Mouse (Mus musculus) midbrain, embryonic 16.5 days (tissue): ENCODE measurements at regions not wholly inside any gene's neighbourhood (a gene's known extent, or its start where the extent isn't known, plus 50 kb on each side); places are given as distances from the start of the nearest gene placed in this dataset.
"Not testable (repeated sequence)": the region's sequence is repeated elsewhere in the genome, so short reads cannot be mapped to it uniquely, and the experiment has no call there.

Experiments
- ATAC-seq: fragments of 200-750 bp; cut with Nextera tagmentation; 2 replicates; pipeline ENCODE4 v1.8.0; 2017; ENCODE audit warnings: moderate TSS enrichment
- H3K27ac ChIP-seq: fragments of 300-500 bp; sonication (generic); 2 replicates; pipeline ENCODE4 v1.5.1; 2014; ENCODE audit warnings: mild to moderate bottlenecking, low read length, mixed read lengths
- H3K27me3 ChIP-seq: fragments of 300-500 bp; sonication (generic); 2 replicates; pipeline ENCODE4 v1.6.1; 2014; ENCODE audit warnings: low read depth, low read length, mixed read lengths; ENCODE audit not compliant: control insufficient read depth, insufficient read depth
- H3K36me3 ChIP-seq: fragments of 300-500 bp; sonication (generic); 2 replicates; pipeline ENCODE4 v1.6.1; 2014; ENCODE audit warnings: mild to moderate bottlenecking, low read length, moderate library complexity, mixed read lengths; ENCODE audit not compliant: control insufficient read depth, insufficient read depth
- H3K4me1 ChIP-seq: fragments of 300-500 bp; sonication (generic); 2 replicates; pipeline ENCODE4 v1.6.1; 2014; ENCODE audit warnings: mild to moderate bottlenecking, low read length, mixed read lengths; ENCODE audit not compliant: control insufficient read depth, insufficient read depth
- H3K4me2 ChIP-seq: fragments of 300-500 bp; sonication (generic); 2 replicates; pipeline ENCODE4 v1.6.1; 2014; ENCODE audit warnings: mild to moderate bottlenecking, low read length, mixed read lengths
- H3K4me3 ChIP-seq: fragments of 300-500 bp; sonication (generic); 2 replicates; pipeline ENCODE4 v1.5.1; 2014; ENCODE audit warnings: low read depth, mild to moderate bottlenecking, low read length, moderate library complexity, mixed read lengths
- H3K9ac ChIP-seq: fragments of 300-500 bp; sonication (generic); 2 replicates; pipeline ENCODE4 v1.6.1; 2014; ENCODE audit warnings: low read depth, low read length, mixed read lengths
- H3K9me3 ChIP-seq: fragments of 300-500 bp; sonication (generic); replicated peaks from 2 replicates; pipeline ENCODE4 v1.6.1; 2014; ENCODE audit warnings: mild to moderate bottlenecking, low read length, mixed read lengths; ENCODE audit not compliant: control insufficient read depth, poor library complexity, severe bottlenecking
- WGBS: fragments of 180-500 bp; shearing (Covaris S2); extraction: QIAGEN DNeasy Blood & Tissue Kit; methylation state at CpG from one replicate; pipeline ENCODE4 v1.1.7; 2014; 5-methylcytosine and 5-hydroxymethylcytosine counted together

- 34% methylated on average over 4 of the region's 4 CpGs for WGBS
- Histone ChIP-seq H3K27ac (no peak overlapping the region), H3K9me3 (no peaks in the 10 kb centered on the region), H3K27me3 (no peaks in the 10 kb centered on the region), H3K9ac (no peak overlapping the region), H3K36me3 (no peaks in the 10 kb centered on the region), H3K4me2 (no peak overlapping the region), H3K4me1 (peaks cover 9% of the 10 kb centered on the region), H3K4me3 (no peak overlapping the region)
- no peak for ATAC-seq
These were observed 200.9 kb downstream of the Dhx15 start for GRCm38 (mm10) chr5:51989396-51989795.

GRCm38 (mm10) chr5:51988913-51989312 is 201.4 kb downstream of the Dhx15 start:
- H3K4me1 ChIP-seq = peaks cover 9% of the 10 kb centered on the region
- no peak overlapping the region for H3K4me2 ChIP-seq
- H3K4me3 ChIP-seq = no peak overlapping the region
- ATAC-seq = no peak
- 71% methylated on average over 6 of the region's 6 CpGs for WGBS
- no peak overlapping the region for H3K9ac ChIP-seq
- H3K36me3 ChIP-seq = no peaks in the 10 kb centered on the region
- no peak overlapping the region for H3K27ac ChIP-seq
- H3K27me3 ChIP-seq = no peaks in the 10 kb centered on the region
- H3K9me3 ChIP-seq = no peaks in the 10 kb centered on the region

- Histone ChIP-seq H3K4me2 (no peak overlapping the region), H3K9ac (no peak overlapping the region), H3K27me3 (no peaks in the 10 kb centered on the region), H3K9me3 (no peaks in the 10 kb centered on the region), H3K27ac (no peak overlapping the region), H3K4me3 (no peak overlapping the region), H3K4me1 (no peaks in the 10 kb centered on the region), H3K36me3 (no peaks in the 10 kb centered on the region)
- WGBS = 93% methylated on average over 6 of the region's 6 CpGs
- ATAC-seq = no peak
These were observed 205.3 kb downstream of the Dhx15 start for GRCm38 (mm10) chr5:51984966-51985365.

GRCm38 (mm10) chr5:51982780-51983179 is 207.5 kb downstream of the Dhx15 start:
- Histone ChIP-seq H3K4me3 (no peak overlapping the region), H3K4me2 (no peak overlapping the region), H3K27ac (no peak overlapping the region), H3K27me3 (no peaks in the 10 kb centered on the region), H3K9ac (no peak overlapping the region), H3K9me3 (no peaks in the 10 kb centered on the region), H3K4me1 (no peaks in the 10 kb centered on the region), H3K36me3 (no peaks in the 10 kb centered on the region)
- 92% methylated on average over 7 of the region's 7 CpGs for WGBS
- no peak for ATAC-seq

GRCm38 (mm10) chr5:51980901-51981300 is 209.4 kb downstream of the Dhx15 start:
- no peak for ATAC-seq
- H3K9ac ChIP-seq = no peak overlapping the region
- H3K27ac ChIP-seq = no peak overlapping the region
- H3K36me3 ChIP-seq = no peaks in the 10 kb centered on the region
- H3K4me1 ChIP-seq = no peaks in the 10 kb centered on the region
- no peaks in the 10 kb centered on the region for H3K27me3 ChIP-seq
- H3K4me3 ChIP-seq = no peak overlapping the region
- no peak overlapping the region for H3K4me2 ChIP-seq
- H3K9me3 ChIP-seq = no peaks in the 10 kb centered on the region
- WGBS = 77% methylated on average over 5 of the region's 5 CpGs

- no peaks in the 10 kb centered on the region for H3K4me1 ChIP-seq
- no peak overlapping the region for H3K9ac ChIP-seq
- no peaks in the 10 kb centered on the region for H3K36me3 ChIP-seq
- no peaks in the 10 kb centered on the region for H3K9me3 ChIP-seq
- no peak overlapping the region for H3K4me3 ChIP-seq
- no peak overlapping the region for H3K27ac ChIP-seq
- no peaks in the 10 kb centered on the region for H3K27me3 ChIP-seq
- 65% methylated on average over 5 of the region's 5 CpGs for WGBS
- no peak overlapping the region for H3K4me2 ChIP-seq
- no peak for ATAC-seq
These were observed 237.8 kb downstream of the Dhx15 start for GRCm38 (mm10) chr5:51952499-51952898.

- H3K27me3 ChIP-seq = no peaks in the 10 kb centered on the region
- H3K9ac ChIP-seq = no peak overlapping the region
- H3K9me3 ChIP-seq = no peaks in the 10 kb centered on the region
- no peak overlapping the region for H3K4me3 ChIP-seq
- no peak overlapping the region for H3K27ac ChIP-seq
- no peak for ATAC-seq
- H3K4me2 ChIP-seq = no peak overlapping the region
- H3K4me1 ChIP-seq = no peaks in the 10 kb centered on the region
- 87% methylated on average over 5 of the region's 5 CpGs for WGBS
- H3K36me3 ChIP-seq = no peaks in the 10 kb centered on the region
These were observed 240.3 kb downstream of the Dhx15 start for GRCm38 (mm10) chr5:51949996-51950395.

GRCm38 (mm10) chr5:51946062-51946461 is 244.3 kb downstream of the Dhx15 start:
- H3K4me2 ChIP-seq = no peak overlapping the region
- no peaks in the 10 kb centered on the region for H3K27me3 ChIP-seq
- no peak overlapping the region for H3K9ac ChIP-seq
- no peak overlapping the region for H3K27ac ChIP-seq
- ATAC-seq = no peak
- no peaks in the 10 kb centered on the region for H3K9me3 ChIP-seq
- no peak overlapping the region for H3K4me3 ChIP-seq
- H3K36me3 ChIP-seq = no peaks in the 10 kb centered on the region
- WGBS = 93% methylated on average over 3 of the region's 3 CpGs
- no peaks in the 10 kb centered on the region for H3K4me1 ChIP-seq

GRCm38 (mm10) chr5:51941925-51942291 is 248.4 kb downstream of the Dhx15 start:
- not testable (repeated sequence) for H3K36me3 ChIP-seq, ATAC-seq, H3K9ac ChIP-seq, H3K27me3 ChIP-seq, H3K27ac ChIP-seq, H3K4me1 ChIP-seq, H3K4me2 ChIP-seq, H3K4me3 ChIP-seq, H3K9me3 ChIP-seq
- 72% methylated on average over 4 of the region's 4 CpGs for WGBS
